Mouse (Mus musculus) left cerebral cortex, postnatal 10 days (tissue): ENCODE results near the gene Riox2. TPM values are rescaled to one million over a fixed set of nuclear protein-coding genes. Genes with fewer than 3 reads are reported as not detected.
"Not testable (repeated sequence)": the region's sequence is repeated elsewhere in the genome, so short reads cannot be mapped to it uniquely, and the experiment has no call there.

Source experiments
- DNase-seq, 2 experiments: peaks; one replicate each; pipeline ENCODE4 v3.0.0; 2021 to 2022; ENCODE audit warnings: low spot score in 2 of 2, mixed read lengths in 1 of 2; ENCODE audit errors: extremely low spot score in 1 of 2
- intact Hi-C: fragments of 180-260 bp; cut with DNase I; formaldehyde crosslinking; loops from one replicate; pipeline ENCODE4 v1.15.1; 2025
- total RNA-seq, 2 experiments: library from RNA; stranded (reverse); gene quantifications; 2 replicates each; pipeline ENCODE4 v1.2.3; 2021

The Riox2 gene
- total RNA-seq: 10 to 100 TPM; 12.9 to 13.4 TPM

DNA sequence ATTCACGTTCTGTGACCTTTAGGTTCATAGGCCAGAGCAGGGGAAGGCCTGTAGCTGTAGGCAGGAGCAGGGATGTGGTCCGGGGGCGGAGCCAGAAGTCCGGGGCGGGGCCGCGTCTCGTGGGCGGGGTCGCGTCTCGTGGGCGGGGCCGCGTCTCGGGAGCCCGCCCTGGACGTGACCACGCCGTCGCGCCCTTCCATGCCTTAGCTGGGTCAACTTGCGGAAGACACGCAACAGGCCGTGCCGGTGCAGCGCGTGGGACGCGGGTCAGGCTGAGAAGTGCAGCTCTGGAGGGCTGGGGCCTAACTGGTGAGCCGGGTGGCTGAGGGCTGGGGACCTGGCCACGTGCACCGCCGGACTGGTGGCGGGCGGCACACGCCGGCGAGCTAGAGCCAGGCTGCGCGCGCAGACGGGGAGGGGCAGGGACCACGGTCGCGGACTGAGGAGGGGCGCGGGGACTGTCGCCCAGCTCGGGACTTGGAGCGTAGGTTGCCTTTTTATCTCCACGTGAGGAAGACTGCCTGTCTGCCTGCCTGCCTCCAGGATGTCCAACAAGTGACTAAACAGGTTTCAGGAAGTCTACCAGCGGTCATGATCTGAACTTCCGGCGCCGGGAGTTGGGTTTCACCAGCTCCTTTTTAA is at the start of gene Riox2:
Gene Riox2, plus strand, starts transcription at position 139 of the 642 bp plus-strand sequence.
- intact Hi-C loops: no loop called here
- DNase-seq: peak; percentile 59 to 88

DNA sequence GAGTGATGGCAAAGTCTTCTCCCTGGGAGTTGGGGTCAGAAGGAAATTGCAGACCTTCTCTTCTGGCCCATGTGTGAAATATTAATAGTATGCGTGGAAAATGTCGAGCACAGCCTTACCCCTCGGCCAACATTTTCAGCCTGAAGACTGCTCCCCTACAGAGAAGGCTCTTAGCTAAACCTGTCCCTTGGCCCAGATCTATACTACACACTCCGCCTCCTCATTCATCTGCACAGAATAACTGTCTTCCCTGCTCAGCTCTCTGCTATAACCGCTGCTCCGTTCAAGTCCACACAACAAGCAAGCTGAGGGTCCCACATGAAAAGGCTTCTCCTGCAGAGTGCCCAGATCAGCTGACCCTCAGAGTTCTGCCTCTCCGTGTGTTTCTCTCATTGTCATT is 43.6 kb upstream of the Riox2 start:
- intact Hi-C loops: no loop called here
- DNase-seq: no peak

DNA sequence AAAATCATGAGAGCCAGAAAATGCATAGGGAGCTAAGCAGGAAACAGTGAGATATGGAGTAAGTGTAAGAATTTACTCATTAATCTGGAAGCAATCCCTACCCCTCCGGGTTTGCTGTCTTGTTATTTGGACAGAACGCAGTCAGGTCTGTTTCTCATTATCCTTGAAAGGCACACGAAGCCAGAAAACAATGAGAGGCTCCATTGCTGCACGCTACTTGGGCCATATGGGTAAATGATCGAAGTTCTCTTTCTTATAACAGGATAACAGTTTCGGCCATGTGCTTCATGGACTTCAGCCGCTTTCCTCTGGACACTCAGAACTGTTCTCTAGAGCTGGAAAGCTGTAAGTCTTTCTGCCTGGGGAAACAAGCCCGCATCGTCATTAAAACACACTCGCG is 38.4 kb upstream of the Riox2 start:
- intact Hi-C loops: no loop called here
- DNase-seq: no peak

DNA sequence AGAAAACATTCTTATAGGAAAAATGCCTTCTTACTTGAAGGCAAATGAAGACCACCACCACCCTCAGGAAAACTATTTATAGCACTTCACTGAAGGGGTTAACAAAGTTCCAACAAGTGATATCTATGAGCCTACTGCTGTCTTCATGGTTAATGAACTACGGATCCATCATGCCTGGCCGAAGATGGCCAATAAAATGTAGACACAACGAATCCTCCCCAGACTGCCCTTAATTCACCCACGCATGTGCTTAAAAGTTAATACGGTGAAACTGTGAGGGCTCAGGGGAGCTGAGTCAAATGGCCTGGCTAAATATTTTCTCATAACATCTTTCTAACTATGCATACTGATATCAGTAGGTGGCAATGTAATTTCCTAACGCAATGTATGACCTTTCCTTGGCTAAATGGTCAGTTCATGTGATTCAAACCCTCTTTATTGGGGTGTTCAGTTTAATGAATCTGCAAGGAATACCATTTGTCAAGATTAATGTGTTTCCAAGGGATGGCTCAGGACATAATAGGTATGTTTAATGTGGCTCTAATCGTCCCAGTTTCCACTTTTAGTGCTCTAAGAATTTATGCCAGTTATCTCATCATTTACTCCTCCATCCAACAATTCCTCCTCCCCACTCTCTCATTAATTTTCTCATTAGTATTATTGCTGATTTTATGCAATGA is 26.6 kb upstream of the Riox2 start:
- DNase-seq: no peak
- intact Hi-C loops: no loop called here

DNA sequence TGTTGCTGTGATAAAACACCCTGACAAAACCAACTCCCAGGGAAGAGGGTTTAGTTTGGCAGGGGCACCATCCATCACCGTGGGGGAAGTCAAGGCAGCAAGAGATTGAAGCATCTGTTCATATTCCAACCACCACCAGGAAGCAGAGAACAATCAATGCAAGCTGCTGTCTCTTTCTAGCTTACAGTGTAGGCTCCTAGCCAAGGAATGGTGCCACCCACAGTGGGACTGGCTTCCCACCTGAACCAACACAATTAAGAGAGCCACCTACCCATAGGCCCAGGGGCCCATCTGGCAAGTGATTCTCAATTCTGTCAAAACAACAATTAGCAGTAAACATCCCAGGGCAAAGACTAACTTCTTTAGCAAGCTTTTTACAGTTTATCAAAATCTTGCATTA is 23.4 kb upstream of the Riox2 start:
- no peak for DNase-seq
- intact Hi-C loops: no loop called here

DNA sequence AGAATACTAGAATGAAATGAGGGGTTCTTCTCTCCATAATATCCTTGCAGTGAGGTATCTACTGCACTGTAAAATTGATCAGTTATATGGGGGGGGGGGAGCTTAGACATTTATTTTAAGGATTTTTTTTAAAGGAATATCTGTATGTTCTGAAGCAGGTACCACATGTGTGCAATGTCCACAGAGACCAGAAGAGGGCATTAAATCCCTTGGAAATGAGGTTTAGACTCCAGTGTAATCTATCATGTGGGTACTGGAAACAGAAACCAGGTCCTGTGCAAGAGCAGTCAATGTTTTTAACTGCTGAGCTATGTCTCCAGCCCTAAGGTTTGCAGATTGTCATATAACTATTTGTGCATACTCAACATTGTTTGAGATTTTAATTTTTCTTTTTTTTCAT is 22.5 kb upstream of the Riox2 start:
- DNase-seq: no peak

DNA sequence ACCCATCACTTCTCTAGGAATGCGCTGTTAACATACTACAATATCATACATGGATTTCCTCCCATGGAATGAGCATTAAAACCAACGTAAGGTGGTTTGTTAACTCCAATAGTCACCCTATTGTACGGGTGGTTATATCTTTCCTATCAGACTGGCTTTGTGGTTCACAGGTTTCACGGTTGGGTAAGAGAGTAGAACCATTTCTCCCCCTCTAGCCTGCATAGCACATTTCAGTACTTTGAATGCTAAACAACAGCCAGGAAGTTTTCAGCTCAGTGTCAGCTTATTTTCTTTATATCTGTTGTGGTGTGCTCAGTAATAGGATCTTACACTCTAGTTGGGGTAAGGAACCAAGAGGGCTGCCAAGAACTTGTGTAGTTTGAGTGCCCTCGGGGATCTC is 19.8 kb upstream of the Riox2 start:
- no peak for DNase-seq
- intact Hi-C loops: no loop called here

More for the DNA sequence above, 22.5 kb upstream of the Riox2 start:
- intact Hi-C loops: no loop called here

DNA sequence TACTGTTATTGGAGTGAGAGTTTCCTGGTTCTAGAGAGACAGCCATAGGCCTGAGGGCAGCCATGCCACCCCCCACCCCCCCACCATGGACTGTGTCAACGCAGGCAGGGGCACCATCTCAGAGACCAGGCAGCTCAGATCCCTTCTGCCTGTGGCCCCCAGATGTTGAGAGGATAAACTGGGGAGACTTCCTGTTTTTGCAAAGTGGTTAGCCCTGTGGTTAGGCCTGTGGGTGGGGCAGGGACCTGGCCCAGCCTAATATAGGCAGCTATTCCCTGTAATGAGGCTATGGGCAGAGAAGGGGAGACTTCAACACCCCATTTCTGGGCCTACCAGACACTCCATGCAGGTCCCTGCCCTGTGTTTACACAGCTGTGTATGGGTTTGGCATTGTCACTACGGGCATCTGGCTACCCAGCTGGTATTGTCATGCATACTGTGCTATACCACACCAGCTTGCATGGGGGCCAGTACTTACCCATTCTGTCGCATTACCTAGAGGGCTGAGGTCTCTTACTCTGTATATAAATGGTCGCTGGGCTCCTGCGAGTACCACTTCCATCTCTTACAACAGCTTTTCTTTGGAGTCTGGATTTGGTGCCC is 12.2 kb upstream of the Riox2 start:
- DNase-seq, intact Hi-C loops: not testable (repeated sequence)

DNA sequence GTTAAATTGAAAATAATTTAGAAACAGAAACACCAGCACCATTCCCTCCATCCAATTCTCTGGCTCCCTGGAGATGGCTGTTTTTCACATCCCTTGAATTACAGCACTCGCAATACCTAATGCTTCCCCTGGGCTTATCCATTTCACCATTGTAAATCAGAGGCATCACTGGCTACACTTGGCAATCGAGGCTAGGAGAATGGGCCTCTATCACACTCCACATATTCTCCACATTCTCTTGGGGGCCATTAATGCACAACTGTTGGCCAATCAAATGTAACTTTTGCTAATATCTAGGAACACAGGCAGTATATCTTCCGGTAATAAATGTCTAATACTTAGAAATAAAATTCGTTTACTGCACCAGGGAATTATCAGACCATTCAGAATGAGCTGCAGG is 8.0 kb upstream of the Riox2 start:
- intact Hi-C loops: no loop called here
- DNase-seq: no peak

DNA sequence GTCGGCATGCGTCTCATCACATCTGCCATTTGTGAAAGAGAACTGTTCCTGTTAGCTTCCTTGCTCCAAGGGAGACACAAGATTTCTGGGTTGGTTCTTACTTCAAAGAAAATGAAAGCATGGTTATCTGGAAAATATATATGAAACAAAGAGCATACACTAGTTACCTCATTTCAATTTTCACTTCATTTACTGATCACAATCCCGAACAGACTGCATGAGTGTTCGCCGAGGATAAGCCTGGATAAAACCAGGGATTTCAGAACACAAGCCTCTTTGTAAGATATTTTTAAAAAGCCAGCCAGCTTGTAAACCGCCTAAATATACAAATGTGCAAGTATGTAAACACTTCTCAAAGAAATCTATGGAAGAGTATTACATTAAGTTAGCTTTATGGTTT is 7.6 kb upstream of the Riox2 start:
- intact Hi-C loops: no loop called here

DNA sequence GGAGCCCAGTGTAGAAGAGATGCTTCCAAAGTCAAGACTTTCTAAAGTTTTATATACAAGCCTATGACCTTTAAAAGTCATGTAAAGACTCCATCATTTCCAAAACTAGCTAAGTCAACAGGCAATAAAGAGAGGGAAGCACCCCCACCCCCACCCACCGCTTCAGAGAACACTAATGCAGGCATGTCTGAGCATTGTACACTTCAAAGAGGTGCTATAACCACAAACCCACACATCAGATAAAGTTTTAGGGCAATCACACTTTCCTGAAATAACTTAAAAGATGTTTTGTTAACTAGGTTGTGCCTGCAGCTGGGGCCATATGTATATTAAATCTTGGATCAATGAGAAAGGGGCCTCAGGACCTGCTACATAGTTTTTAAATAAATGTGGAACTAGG is 1.7 kb upstream of the Riox2 start:
- no peak for DNase-seq
- intact Hi-C loops: no loop called here

More for the DNA sequence above, 7.6 kb upstream of the Riox2 start:
- DNase-seq: no peak

DNA sequence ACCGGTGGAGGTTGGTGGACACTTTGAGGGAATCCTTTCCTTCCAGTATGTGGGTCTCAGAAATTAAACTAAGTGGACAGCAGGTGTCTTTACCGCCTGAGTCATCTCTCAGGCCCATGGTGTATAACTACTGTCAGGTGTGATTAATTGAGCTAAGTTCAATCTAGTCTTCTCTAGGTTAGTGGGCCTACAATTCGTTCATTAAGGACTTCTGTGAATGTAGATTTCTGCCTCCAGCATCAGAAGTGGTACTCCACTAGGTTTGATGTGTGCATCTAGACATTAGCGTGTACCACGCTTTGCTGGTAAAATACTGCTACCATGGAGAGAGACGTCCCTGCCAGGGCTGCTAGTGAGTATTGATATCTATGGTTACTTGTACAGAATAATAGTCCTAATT is 971 bp downstream of the Riox2 start:
- no peak for DNase-seq
- intact Hi-C loops: no loop called here

DNA sequence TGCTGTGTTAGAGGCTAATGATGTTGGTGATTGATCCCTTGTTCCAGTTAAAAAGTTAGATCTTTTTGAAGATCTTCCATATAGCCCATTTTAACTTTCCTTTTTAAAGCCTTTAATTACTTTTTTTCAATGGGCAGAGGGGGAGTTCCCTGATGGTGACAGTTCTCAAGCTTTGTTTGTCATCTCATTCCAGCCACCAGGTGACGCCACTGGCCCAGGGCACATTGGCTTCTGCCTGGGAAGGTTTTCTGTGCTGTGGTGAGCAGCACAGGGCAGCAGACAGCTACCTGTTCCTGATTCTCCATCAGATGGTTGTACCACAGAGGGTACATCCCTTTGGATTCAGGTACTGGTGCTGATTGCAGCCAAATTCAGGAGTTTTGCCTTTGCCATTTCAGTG is 3.2 kb downstream of the Riox2 start:
- intact Hi-C loops: loop anchor here (5.0 kb wide), 1 partner anchor 143 kb away; no protein-coding TSS in a partner anchor
- peak; percentile 6 to 68 for DNase-seq

DNA sequence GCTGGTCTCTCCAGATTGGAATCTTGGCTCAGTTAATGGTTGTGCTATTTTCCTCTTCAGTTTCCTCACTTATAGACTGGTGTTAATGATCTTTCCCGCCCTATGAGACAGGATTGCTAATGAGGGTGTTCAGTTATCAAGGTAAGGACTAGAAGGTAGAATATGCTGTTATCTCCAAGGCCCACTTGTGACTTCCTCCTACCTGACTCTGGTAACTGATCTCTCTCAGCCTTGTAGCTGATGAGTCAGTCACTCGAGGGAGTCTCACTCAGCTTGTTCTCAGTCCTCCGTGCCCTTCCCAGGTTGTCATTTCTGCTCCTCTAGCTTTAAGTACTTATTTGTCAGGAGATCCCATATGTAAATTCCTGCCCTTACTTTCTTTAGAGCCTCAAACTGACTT is 6.4 kb downstream of the Riox2 start:
- DNase-seq: no peak
- intact Hi-C loops: loop anchor here (5.0 kb wide), 1 partner anchor 139 kb away; no protein-coding TSS in a partner anchor

DNA sequence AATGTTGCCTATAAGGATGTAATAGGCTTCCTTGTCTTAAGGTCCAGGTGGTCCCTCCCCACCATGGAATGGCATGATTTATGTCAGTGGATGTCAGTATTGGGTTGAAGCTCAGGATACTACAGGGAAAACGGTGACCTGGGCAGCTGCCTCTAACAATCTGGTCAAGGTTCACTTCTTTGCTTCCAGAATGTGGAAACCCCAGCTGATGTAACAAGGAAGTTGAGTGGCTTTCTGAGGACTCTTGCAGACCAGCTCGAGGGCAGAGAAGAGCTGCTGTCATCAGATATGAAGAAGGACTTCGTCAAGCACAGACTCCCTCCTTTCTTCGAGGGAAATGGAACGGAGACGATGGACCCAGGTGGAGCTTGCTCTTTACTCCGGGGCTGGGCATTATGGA is 15.7 kb downstream of the Riox2 start:
- DNase-seq: no peak
- intact Hi-C loops: no loop called here

DNA sequence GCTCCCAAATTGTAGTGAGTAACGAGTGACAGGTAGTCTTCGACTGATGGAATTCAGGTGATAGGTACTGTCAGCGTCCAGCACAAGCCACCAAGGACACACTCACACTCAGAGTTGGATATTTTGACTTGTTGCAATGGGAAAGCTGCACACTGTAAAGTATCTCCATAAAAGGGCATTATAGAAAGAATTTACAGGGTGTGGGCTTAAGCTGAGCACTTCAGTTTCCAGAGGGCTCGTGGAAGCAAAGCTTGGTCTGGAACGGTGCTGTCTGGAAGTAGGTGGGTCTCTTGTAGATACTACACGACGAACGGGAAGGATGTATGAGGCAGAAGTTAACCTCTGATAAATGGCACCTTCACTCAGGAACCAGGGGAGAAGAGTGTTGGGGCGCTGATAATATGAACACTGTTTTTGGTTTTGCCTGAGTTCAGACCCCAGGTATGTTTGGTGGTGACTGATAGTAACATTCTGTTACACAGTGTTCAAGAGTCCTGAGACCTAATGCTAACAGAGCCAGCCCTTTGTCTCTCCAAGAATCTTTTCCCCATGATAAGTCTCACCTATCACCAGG is 16.5 kb downstream of the Riox2 start:
- no peak for DNase-seq
- intact Hi-C loops: no loop called here

DNA sequence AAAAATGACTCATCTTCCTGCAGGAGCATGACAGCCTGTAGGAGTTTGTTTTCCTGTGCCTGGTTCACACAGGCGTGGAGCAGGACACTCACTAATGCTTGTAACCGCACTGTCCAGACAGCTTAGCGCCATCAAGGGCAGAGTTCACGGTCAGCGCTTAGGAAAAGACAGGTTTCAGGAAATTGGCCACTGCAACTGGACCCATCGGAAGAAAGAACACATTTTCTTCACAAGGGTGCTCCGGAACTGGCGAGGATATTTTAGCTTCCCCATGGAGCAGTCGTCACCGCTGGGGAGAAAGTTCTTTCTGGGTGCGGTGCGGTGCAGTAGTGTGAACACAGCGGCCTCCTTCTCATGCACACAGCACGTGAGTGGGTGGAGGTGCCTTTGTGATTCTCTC is 21.6 kb downstream of the Riox2 start:
- DNase-seq: no peak
- intact Hi-C loops: no loop called here

DNA sequence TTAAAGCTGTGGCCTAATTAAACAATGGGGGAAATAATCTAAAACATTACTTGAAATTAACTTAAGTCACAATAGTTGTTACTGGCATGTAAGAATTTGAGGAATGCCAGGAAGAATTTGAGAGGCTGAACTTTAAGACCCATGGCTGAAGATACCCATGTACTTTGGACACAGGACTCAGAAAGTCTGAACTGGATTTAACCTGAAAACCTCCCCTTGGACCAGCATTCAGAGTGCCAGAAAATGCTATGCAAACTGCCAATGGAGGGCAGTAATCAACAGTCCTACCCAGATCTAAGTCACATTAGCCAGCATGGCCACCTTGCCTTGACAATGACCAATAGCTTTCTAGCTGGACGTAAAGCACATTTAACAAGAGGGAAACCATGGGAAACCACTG is 26.4 kb downstream of the Riox2 start:
- intact Hi-C loops: no loop called here
- DNase-seq: no peak

DNA sequence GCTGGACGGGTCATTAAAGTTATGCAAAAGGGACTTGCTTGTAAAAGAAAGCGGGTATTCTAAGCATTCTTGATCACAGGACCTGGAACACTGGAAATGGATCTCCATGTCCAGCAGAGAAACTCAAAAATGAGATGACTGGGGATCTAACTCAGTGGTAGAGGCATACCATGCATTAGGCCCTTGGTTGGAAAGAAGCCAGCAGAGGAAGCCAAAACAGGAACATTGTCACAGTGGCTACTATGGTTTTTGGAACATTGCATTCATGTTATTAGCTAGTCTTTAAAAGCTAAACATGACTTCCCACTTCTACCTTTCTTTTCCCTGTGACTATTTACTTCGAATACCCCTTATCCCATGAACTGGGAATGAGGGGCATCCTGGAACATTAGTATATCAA is 27.6 kb downstream of the Riox2 start:
- intact Hi-C loops: no loop called here
- no peak for DNase-seq

DNA sequence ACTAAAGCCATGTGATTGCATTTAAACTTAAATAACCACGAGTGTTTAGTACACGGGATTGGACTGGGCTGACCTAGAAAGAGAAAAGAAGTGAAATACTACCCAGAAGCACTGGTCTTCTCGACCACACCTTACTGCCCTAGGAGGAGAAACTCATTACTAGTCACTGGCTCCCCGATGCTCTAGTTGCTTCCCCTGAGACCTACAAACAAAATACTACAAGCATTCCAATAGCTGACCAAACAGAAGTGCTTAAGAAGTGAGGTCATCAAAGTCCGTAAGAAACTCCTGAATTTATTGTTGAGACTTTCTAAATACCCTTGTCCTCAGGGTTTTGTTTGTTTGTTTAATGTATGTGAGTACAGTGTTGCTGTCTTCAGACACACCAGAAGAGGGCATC is 38.3 kb downstream of the Riox2 start:
- DNase-seq: no peak
- intact Hi-C loops: no loop called here
